Mouse (Mus musculus) heart, postnatal 0 days (tissue): ENCODE measurements around the gene Spsb3. TPM values are rescaled to one million over a fixed set of nuclear protein-coding genes. Genes with fewer than 3 reads are reported as not detected.
A peak's percentile ranks its signal among the peaks of the same experiment; 100 is the strongest.

Experiments used
- ATAC-seq: fragments of 200-750 bp; cut with Nextera tagmentation; 2 replicates; pipeline ENCODE4 v1.8.0; 2017; ENCODE audit warnings: low read depth, moderate number of reproducible peaks, moderate library complexity; ENCODE audit not compliant: insufficient read depth
- DNase-seq: peaks from one replicate; pipeline ENCODE4 v3.0.0-alpha.2; 2016; ENCODE audit warnings: low spot score
- H3K27ac ChIP-seq: fragments of 300-500 bp; sonication (generic); 2 replicates; pipeline ENCODE4 v1.5.1; 2014; ENCODE audit warnings: low read depth, mild to moderate bottlenecking
- H3K27me3 ChIP-seq: fragments of 300-500 bp; sonication (generic); 2 replicates; pipeline ENCODE4 v1.6.1; 2014; ENCODE audit warnings: low read length, mixed read lengths; ENCODE audit not compliant: control insufficient read depth, insufficient read depth
- H3K36me3 ChIP-seq: fragments of 300-500 bp; sonication (generic); replicated peaks from 2 replicates; pipeline ENCODE4 v1.6.1; 2014; ENCODE audit warnings: low read length, mixed read lengths; ENCODE audit not compliant: control insufficient read depth, insufficient read depth
- H3K4me1 ChIP-seq: fragments of 300-500 bp; sonication (generic); 2 replicates; pipeline ENCODE4 v1.6.1; 2014; ENCODE audit warnings: antibody characterized with exemption; ENCODE audit not compliant: control insufficient read depth, insufficient read depth
- H3K4me2 ChIP-seq: fragments of 300-500 bp; sonication (generic); 2 replicates; pipeline ENCODE4 v1.6.1; 2014; ENCODE audit warnings: low read depth, mild to moderate bottlenecking, low read length, moderate library complexity
- H3K4me3 ChIP-seq: fragments of 300-500 bp; sonication (generic); 2 replicates; pipeline ENCODE4 v1.5.1; 2014; ENCODE audit warnings: low read depth, low read length
- H3K9ac ChIP-seq: fragments of 300-500 bp; sonication (generic); replicated peaks from 2 replicates; pipeline ENCODE4 v1.6.1; 2014; ENCODE audit warnings: low read depth, low read length, mixed read lengths
- H3K9me3 ChIP-seq: fragments of 300-500 bp; sonication (generic); replicated peaks from 2 replicates; pipeline ENCODE4 v1.6.1; 2016; ENCODE audit warnings: low read length; ENCODE audit not compliant: control insufficient read depth
- CTCF ChIP-seq: IDR thresholded peaks from 2 replicates; pipeline ENCODE4 v1.5.1; 2016; ENCODE audit warnings: antibody characterized with exemption, control low read depth, low read depth
- EP300 ChIP-seq: IDR thresholded peaks from 2 replicates; pipeline ENCODE4 v1.6.1; 2016; ENCODE audit warnings: antibody characterized with exemption, low read depth
- WGBS: fragments of 180-500 bp; shearing (Covaris S2); extraction: QIAGEN DNeasy Blood & Tissue Kit; methylation state at CpG from one replicate; pipeline ENCODE4 v1.1.7; 2014; 5-methylcytosine and 5-hydroxymethylcytosine counted together
- polyA plus RNA-seq: library from polyadenylated mRNA; unstranded; fragments of >200 nt; fragmentation: Nextera tagmentation; extraction: Ambion mirVana; gene quantifications from 2 replicates; pipeline ENCODE4 v1.2.1, GENCODE M21; 2015
- total RNA-seq: library from RNA; depleted of rRNA; stranded (reverse); fragments of >200 nt; gene quantifications from 2 replicates; pipeline ENCODE4 v1.2.3, GENCODE M21; 2014; ENCODE audit warnings: low replicate concordance; rRNA removed

The Spsb3 gene
- total RNA-seq, result 53.2 and 74.6 TPM in 2 replicates
- 35.8 and 40.2 TPM in 2 replicates for polyA plus RNA-seq

DNA sequence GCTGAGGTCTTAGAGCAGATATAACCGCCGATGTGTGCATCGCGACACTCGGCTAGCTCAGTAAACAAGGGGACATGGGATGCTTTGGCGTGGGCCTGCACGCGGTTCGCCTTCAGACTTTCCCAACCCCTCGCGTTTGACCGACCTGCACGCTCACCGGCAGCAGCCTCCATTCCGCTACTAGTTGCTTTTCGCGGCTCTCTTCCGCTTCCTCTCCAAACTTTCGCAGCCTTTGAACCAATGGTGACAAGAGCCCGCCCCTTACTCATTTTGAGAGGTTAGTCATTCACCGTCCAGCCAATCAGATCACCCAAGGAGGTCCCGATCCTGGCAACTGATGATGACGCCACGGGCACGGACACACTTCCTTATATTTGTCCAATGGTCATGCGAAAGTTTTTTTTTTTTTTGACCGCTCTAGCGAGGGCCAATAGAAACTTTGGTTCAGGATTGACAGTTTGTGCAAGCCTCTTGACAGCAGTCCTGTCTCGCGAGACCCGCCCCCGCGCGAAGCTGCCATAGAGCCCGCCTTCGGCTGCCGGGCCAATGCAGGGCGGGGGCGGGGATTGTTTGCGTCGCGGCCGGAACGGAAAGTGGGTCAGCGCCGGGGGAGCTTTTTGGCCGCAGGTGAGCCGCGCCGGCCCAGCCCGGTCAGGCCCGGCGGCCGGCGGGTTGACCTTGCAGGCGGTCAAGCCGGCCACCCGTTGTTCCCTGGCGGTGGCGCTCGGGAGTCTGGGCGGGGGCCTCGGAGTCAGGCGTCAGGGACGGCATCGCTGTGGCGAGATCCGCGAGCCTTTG, at the start of gene Spsb3, which contains the start of gene Nubp2:
TSS of gene Spsb3 (plus strand) at position 510 of the 798 bp plus-strand sequence.
TSS of gene Nubp2 (minus strand) at position 216 of the 798 bp plus-strand sequence.
- TF ChIP-seq CTCF (0 out of 2 replicates have a peak, but pooled peaks have one; percentile 1), EP300 (peak; percentile 91)
- ATAC-seq (peak; percentile 95), DNase-seq (peak; percentile 100)
- H3K4me1 ChIP-seq, result peaks cover 17% of the 10 kb centered on the region
- peak within 1 kb of the TSS; percentile 92 for H3K27ac ChIP-seq
- H3K9ac ChIP-seq, result peak within 1 kb of the TSS; percentile 82
- WGBS, result under 1% methylated on average over 69 of the region's 69 CpGs
- H3K4me3 ChIP-seq, result peak within 1 kb of the TSS; percentile 88
- peaks cover 20% of the 10 kb centered on the region for H3K36me3 ChIP-seq
- H3K27me3 ChIP-seq, result no peaks in the 10 kb centered on the region
- H3K9me3 ChIP-seq, result no peaks in the 10 kb centered on the region
- peak within 1 kb of the TSS; percentile 97 for H3K4me2 ChIP-seq

DNA sequence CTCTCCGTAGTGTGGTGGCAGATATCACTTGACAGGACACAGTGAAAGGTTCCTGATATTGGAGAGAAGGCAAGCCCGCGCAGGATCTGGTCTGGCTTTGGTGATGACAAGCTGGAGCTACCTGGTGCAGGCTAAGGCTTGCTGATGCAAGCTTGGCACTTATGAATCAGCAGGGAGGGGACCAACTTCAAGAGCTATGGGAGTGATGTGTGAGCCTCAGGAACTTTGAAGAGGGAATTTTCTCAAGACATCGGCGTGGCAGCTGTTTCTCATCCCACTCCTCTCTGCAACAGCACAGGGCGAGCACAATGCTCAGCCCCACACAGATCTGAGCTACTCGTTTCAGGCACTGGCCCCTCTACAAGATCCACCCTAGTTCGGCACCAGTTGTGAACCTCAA, 46.6 kb upstream of the Spsb3 start, which contains the start of gene Hagh:
TSS of gene Hagh (plus strand) at position 302 of the 400 bp plus-strand sequence.
- peaks cover 6% of the 10 kb centered on the region; the same call in 1 of the 2 replicates for H3K4me1 ChIP-seq
- H3K36me3 ChIP-seq, result no peaks in the 10 kb centered on the region
- no peak for ATAC-seq
- WGBS, result 33% methylated on average over 8 of the region's 8 CpGs
- H3K9ac ChIP-seq, result no peak within 1 kb of the TSS
- 0 out of 2 replicates have a peak, but pooled peaks cover 2% of the 10 kb centered on the region for H3K27me3 ChIP-seq
- DNase-seq, result no peak
- no peaks in the 10 kb centered on the region for H3K9me3 ChIP-seq
- TF ChIP-seq CTCF, result no peak
- no peak for TF ChIP-seq EP300
- H3K4me3 ChIP-seq, result no peak within 1 kb of the TSS
- no peak within 1 kb of the TSS for H3K4me2 ChIP-seq
- no peak within 1 kb of the TSS for H3K27ac ChIP-seq

DNA sequence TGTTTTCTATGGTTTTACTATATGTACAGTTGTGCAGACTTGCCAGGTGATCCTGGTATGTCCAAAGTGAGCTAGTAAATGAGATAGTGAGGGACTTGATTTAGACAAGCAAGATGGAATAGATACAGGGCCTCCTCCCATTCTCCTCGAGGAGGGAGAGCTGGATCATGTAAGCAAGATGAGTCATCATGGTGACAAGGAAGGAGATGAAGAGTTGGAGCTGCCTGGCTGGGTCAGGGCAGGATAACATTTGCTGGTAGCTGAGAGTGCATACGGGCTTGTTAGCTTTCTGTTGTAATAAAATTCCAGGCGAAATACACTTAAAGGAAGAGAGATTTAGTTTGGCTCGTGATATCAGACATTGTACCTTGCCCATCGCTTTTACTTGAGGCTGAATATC, 46.1 kb upstream of the Spsb3 start:
- TF ChIP-seq EP300 (no peak), CTCF (no peak)
- H3K4me3 ChIP-seq, result no peak overlapping the region
- 49% methylated on average over 5 of the region's 5 CpGs for WGBS
- H3K9ac ChIP-seq, result no peak overlapping the region
- no peak overlapping the region for H3K4me2 ChIP-seq
- H3K27ac ChIP-seq, result no peak overlapping the region
- peaks cover 11% of the 10 kb centered on the region for H3K4me1 ChIP-seq
- H3K36me3 ChIP-seq, result no peaks in the 10 kb centered on the region
- DNase-seq, result no peak
- ATAC-seq, result no peak
- no peaks in the 10 kb centered on the region for H3K9me3 ChIP-seq
- H3K27me3 ChIP-seq, result 0 out of 2 replicates have a peak, but pooled peaks cover 2% of the 10 kb centered on the region

DNA sequence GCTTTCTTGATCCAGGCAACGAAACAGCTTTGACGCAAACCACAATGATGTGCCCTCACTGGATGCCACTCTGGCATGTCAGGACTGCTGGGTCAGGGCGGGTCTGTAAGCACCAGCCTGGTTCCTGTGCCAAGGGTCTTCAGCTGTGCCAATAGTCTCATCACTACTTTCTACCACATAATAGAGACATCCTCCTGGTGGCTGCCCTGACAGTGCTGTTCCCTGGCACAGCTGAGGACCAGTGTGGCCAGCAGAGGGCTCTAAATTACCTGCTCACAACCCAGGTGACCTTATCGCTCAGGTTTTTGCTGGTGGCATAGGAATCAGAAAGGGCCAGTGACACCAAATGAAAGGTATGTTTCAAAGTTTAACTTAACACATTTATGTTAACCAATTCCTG, 45.3 kb upstream of the Spsb3 start:
- Histone ChIP-seq H3K9me3 (no peaks in the 10 kb centered on the region), H3K4me2 (no peak overlapping the region), H3K4me3 (no peak overlapping the region), H3K27ac (no peak overlapping the region), H3K36me3 (no peaks in the 10 kb centered on the region), H3K4me1 (peaks cover 12% of the 10 kb centered on the region), H3K9ac (no peak overlapping the region), H3K27me3 (0 out of 2 replicates have a peak, but pooled peaks cover 2% of the 10 kb centered on the region)
- 47% methylated on average over 4 of the region's 4 CpGs for WGBS
- DNase-seq (no peak), ATAC-seq (no peak)
- TF ChIP-seq EP300 (no peak), CTCF (peak; percentile 42; the same call in 1 of the 2 replicates)

DNA sequence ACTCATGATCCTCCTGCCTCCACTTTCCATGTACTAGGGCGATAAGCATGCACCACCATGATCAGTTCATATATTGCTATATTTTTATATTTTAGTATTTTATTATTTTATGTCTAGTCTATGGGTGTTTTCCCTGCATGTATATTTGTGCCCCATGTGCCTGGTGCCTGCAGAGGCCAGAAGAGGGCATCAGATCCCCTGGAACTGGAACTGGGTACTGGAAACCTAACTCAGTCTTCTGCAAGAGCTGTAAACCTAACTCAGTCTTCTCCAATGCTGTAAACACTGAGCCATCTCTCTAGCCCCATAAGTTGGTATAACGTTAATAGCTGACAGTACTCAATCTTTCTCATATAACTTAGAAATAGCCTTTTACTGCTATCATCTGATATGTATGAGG, 43.8 kb upstream of the Spsb3 start:
- Histone ChIP-seq H3K4me1 (peaks cover 12% of the 10 kb centered on the region), H3K4me3 (no peak overlapping the region), H3K4me2 (no peak overlapping the region), H3K27ac (no peak overlapping the region), H3K27me3 (no peaks in the 10 kb centered on the region), H3K36me3 (no peaks in the 10 kb centered on the region), H3K9ac (no peak overlapping the region), H3K9me3 (no peaks in the 10 kb centered on the region)
- WGBS, result 45% methylated on average over 2 of the region's 2 CpGs
- ATAC-seq (no peak), DNase-seq (no peak)
- TF ChIP-seq EP300, result no peak
- TF ChIP-seq CTCF, result peak; percentile 24; the same call in 1 of the 2 replicates
